Mouse (Mus musculus): ENCODE results near the gene Bricd5.

DNA sequence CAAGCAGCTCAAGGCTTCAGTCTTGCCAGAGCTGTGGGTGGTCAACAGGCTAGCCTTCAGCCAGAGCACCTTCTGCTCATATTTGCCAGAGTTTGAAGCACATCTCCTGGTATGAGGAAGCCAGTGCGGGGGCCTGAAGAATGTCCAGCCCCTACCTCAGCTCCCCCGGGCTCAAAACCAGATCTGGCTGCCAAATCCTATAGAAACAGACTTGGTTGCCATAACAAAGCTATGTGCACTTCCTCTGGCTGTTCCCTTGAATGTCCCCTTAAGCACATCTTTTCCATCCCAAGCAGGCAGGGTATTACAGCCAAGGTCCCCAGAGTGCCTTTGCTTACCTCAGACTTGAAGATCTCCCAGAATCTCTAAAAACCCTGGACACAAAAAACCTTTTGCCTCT lies 51.0 kb downstream of the Bricd5 start:
- TF ChIP-seq POLR2A (IDR thresholded peaks at IDR 0.05; ENCODE audit: borderline replicate concordance, low read depth, low read length) (no peak), CTCF (IDR thresholded peaks at IDR 0.05; ENCODE audit: low read depth, low read length) (no peak)

All from bone marrow macrophage, adult 2 months (primary cell).